Mouse (Mus musculus) limb, embryonic 13.5 days (tissue): Measurements from ENCODE around the gene Dpp10. TPM values are rescaled to one million over a fixed set of nuclear protein-coding genes. Genes with fewer than 3 reads are reported as not detected.
A peak's percentile ranks its signal among the peaks of the same experiment; 100 is the strongest.

ENCODE experiments used
- ATAC-seq: fragments of 200-750 bp; cut with Nextera tagmentation; 2 replicates; pipeline ENCODE4 v1.8.0; 2017; ENCODE audit warnings: low read depth, moderate number of reproducible peaks, moderate TSS enrichment; ENCODE audit not compliant: low FRiP score
- H3K27ac ChIP-seq: fragments of 300-500 bp; sonication (generic); 2 replicates; pipeline ENCODE4 v1.5.1; 2015; ENCODE audit warnings: inconsistent platforms, mild to moderate bottlenecking, moderate library complexity
- H3K27me3 ChIP-seq: fragments of 300-500 bp; sonication (generic); 2 replicates; pipeline ENCODE4 v1.6.1; 2015; ENCODE audit warnings: mild to moderate bottlenecking, inconsistent platforms
- H3K36me3 ChIP-seq: fragments of 300-500 bp; sonication (generic); 2 replicates; pipeline ENCODE4 v1.6.1; 2015; ENCODE audit warnings: inconsistent platforms, mild to moderate bottlenecking, moderate library complexity
- H3K4me1 ChIP-seq: fragments of 300-500 bp; sonication (generic); 2 replicates; pipeline ENCODE4 v1.6.1; 2015; ENCODE audit warnings: inconsistent platforms
- H3K4me2 ChIP-seq: fragments of 300-500 bp; sonication (generic); replicated peaks from 2 replicates; pipeline ENCODE4 v1.6.1; 2015; ENCODE audit warnings: inconsistent platforms, mild to moderate bottlenecking, moderate library complexity
- H3K4me3 ChIP-seq: fragments of 300-500 bp; sonication (generic); 2 replicates; pipeline ENCODE4 v1.5.1; 2015; ENCODE audit warnings: moderate library complexity, mild to moderate bottlenecking, inconsistent platforms
- H3K9ac ChIP-seq: fragments of 300-500 bp; sonication (generic); 2 replicates; pipeline ENCODE4 v1.6.1; 2015; ENCODE audit warnings: mild to moderate bottlenecking, inconsistent platforms
- H3K9me3 ChIP-seq: fragments of 300-500 bp; sonication (generic); 2 replicates; pipeline ENCODE4 v1.6.1; 2016; ENCODE audit warnings: inconsistent platforms
- WGBS: fragments of 180-500 bp; shearing (Covaris S2); methylation state at CpG from one replicate; pipeline ENCODE4 v1.1.7; 2015; 5-methylcytosine and 5-hydroxymethylcytosine counted together
- polyA plus RNA-seq: library from polyadenylated mRNA; unstranded; fragments of >200 nt; fragmentation: Nextera tagmentation; extraction: Ambion mirVana; gene quantifications from 2 replicates; pipeline ENCODE4 v1.2.1, GENCODE M21; 2015

Dpp10 gene
- polyA plus RNA-seq = 0.22 and 0.29 TPM in 2 replicates

DNA sequence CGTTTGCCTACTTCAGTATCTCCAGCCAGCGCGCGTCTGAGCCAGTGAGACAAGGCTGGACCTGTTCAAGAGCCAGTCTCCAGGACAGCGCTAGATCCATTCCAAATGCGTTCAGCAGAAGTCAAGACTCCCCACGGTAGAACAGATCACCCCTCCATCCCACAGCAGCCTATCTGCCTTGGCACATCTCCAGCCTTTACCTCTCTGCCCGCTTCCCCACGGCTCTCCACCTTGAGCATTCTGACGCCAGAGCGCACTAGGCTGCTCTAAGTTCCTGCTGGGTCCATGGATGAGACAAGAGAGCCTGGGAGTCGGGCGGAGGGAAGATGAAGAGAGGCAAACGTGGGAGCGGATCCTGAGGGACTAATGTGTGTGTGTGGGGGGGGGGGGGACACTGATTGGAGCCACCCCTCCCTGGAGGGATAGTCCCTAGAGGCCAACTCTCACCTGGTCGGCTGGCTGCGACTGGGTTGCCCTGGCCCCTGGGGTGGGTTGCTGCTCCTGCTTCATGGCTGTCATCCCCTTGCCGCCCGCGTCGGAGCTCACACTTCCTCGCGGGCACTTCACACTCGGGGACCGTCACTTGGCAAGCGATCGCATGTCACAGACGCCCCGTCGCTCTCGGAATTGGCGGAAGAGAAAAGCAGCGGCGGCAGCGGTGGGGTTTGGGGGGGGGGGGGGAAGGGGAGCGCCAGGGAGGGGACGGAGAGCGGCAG, at the start of gene Dpp10:
Dpp10 (minus strand) TSS at position 635 of the 716 bp plus-strand sequence.
- Histone ChIP-seq H3K9ac (peak within 1 kb of the TSS; percentile 56), H3K27ac (no peak within 1 kb of the TSS), H3K9me3 (no peaks in the 10 kb centered on the region), H3K36me3 (no peaks in the 10 kb centered on the region), H3K4me1 (peaks cover 10% of the 10 kb centered on the region), H3K4me3 (peak within 1 kb of the TSS; percentile 48), H3K4me2 (peak within 1 kb of the TSS; percentile 89), H3K27me3 (peaks cover 65% of the 10 kb centered on the region)
- ATAC-seq = 0 out of 2 replicates have a peak, but pooled peaks have one; percentile 22
- WGBS = 4% methylated on average over 17 of the region's 38 CpGs

DNA sequence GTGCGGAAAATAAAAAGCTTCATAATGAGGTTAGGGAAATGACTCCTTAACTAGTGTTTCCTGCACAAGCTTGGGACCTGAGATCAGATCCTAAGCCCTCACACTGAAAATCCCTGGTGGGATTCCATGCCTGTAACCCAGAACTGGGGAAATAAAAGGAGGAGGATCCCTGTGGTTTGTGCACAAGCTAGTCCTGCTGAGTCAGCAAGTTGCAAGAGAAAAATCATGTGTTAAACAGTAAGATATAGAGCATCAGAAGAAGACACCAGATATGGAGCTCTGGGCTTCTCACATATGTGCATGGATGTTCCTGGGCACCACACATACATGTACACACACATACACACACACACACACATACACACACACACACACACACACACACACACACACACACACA, 3.2 kb upstream of the Dpp10 start:
- H3K4me1 ChIP-seq = peaks cover 10% of the 10 kb centered on the region
- H3K9ac ChIP-seq = no peak overlapping the region
- H3K27me3 ChIP-seq = peaks cover 56% of the 10 kb centered on the region
- WGBS = 65% methylated on average over 1 of the region's 1 CpGs
- H3K9me3 ChIP-seq = no peaks in the 10 kb centered on the region
- H3K4me3 ChIP-seq = no peak overlapping the region
- no peaks in the 10 kb centered on the region for H3K36me3 ChIP-seq
- no peak overlapping the region for H3K4me2 ChIP-seq
- no peak for ATAC-seq
- no peak overlapping the region for H3K27ac ChIP-seq

GRCm38 (mm10) chr1:124045761-124046300, 472 bp upstream of the Dpp10 start:
- ATAC-seq = peak; percentile 70
- Histone ChIP-seq H3K9ac (peak overlapping the region; percentile 56), H3K4me2 (peak overlapping the region; percentile 89), H3K4me1 (peaks cover 10% of the 10 kb centered on the region), H3K4me3 (peak overlapping the region; percentile 48), H3K27me3 (peaks cover 65% of the 10 kb centered on the region), H3K27ac (no peak overlapping the region), H3K9me3 (no peaks in the 10 kb centered on the region), H3K36me3 (no peaks in the 10 kb centered on the region)
- under 1% methylated on average over 44 of the region's 44 CpGs for WGBS

DNA sequence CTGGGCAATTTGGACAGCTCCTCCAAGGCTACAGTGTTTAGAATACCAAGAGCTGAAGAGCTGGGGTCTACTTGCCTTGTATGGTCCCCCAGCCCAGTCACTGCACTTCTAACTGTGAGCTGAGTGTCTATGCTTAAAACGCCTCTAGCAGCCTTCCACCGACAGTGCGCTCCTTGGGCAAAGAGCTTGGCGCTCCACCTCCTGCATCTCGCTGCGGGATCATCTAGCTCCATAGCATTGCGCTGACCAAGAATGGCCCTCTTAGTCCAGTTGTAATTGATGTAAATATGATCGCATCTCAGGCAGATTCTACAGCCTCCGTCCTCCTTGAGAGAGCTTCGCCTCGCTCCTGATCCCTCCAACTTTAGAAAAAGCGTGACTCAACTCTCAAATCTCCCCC, 1.2 kb downstream of the Dpp10 start:
- ATAC-seq = no peak
- 20% methylated on average over 12 of the region's 12 CpGs for WGBS
- H3K9ac ChIP-seq = no peak overlapping the region
- no peaks in the 10 kb centered on the region for H3K36me3 ChIP-seq
- H3K27ac ChIP-seq = no peak overlapping the region
- peaks cover 56% of the 10 kb centered on the region for H3K27me3 ChIP-seq
- H3K4me3 ChIP-seq = no peak overlapping the region
- H3K4me2 ChIP-seq = no peak overlapping the region
- no peaks in the 10 kb centered on the region for H3K9me3 ChIP-seq
- H3K4me1 ChIP-seq = peaks cover 10% of the 10 kb centered on the region

GRCm38 (mm10) chr1:124043421-124043820, 1.9 kb downstream of the Dpp10 start:
- Histone ChIP-seq H3K27me3 (peaks cover 53% of the 10 kb centered on the region), H3K4me3 (no peak overlapping the region), H3K36me3 (no peaks in the 10 kb centered on the region), H3K27ac (no peak overlapping the region), H3K4me1 (peaks cover 10% of the 10 kb centered on the region), H3K9me3 (no peaks in the 10 kb centered on the region), H3K9ac (no peak overlapping the region), H3K4me2 (no peak overlapping the region)
- no peak for ATAC-seq
- 57% methylated on average over 6 of the region's 6 CpGs for WGBS

DNA sequence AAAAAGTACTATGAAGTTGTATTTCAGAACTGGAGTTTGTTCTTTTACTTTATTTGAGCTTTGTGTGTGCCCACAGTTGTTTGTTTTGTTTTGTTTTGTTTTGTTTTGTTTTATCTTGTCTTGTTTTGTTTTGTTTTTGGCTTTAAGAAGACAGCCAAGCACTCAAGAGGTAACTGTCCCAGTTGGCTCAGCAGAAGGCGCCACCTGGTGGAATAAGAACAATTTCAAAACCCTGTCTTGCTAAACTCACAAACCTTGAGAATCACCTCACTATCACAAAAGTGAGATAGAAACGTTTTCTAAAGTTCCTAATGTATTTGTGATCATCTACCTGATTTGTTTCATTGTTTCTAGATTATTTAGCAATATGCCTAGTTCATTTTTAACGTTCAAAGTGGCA, 3.8 kb downstream of the Dpp10 start:
- no peak overlapping the region for H3K9ac ChIP-seq
- no peak for ATAC-seq
- WGBS = 7% methylated on average over 3 of the region's 3 CpGs
- peaks cover 41% of the 10 kb centered on the region for H3K27me3 ChIP-seq
- no peak overlapping the region for H3K27ac ChIP-seq
- H3K9me3 ChIP-seq = no peaks in the 10 kb centered on the region
- no peak overlapping the region for H3K4me2 ChIP-seq
- H3K4me1 ChIP-seq = peaks cover 10% of the 10 kb centered on the region
- no peaks in the 10 kb centered on the region for H3K36me3 ChIP-seq
- no peak overlapping the region for H3K4me3 ChIP-seq

GRCm38 (mm10) chr1:124035306-124035990, 9.9 kb downstream of the Dpp10 start:
- 68% methylated on average over 4 of the region's 4 CpGs for WGBS
- Histone ChIP-seq H3K4me3 (no peak overlapping the region), H3K27ac (no peak overlapping the region), H3K27me3 (no peaks in the 10 kb centered on the region), H3K36me3 (no peaks in the 10 kb centered on the region), H3K4me1 (no peaks in the 10 kb centered on the region), H3K4me2 (no peak overlapping the region), H3K9me3 (no peaks in the 10 kb centered on the region), H3K9ac (no peak overlapping the region)
- ATAC-seq = no peak

GRCm38 (mm10) chr1:124032677-124033076, 12.7 kb downstream of the Dpp10 start:
- H3K4me1 ChIP-seq = no peaks in the 10 kb centered on the region
- H3K9ac ChIP-seq = no peak overlapping the region
- no peaks in the 10 kb centered on the region for H3K36me3 ChIP-seq
- H3K9me3 ChIP-seq = no peaks in the 10 kb centered on the region
- WGBS = 54% methylated on average over 6 of the region's 6 CpGs
- ATAC-seq = no peak
- no peak overlapping the region for H3K4me3 ChIP-seq
- H3K4me2 ChIP-seq = no peak overlapping the region
- no peak overlapping the region for H3K27ac ChIP-seq
- H3K27me3 ChIP-seq = no peaks in the 10 kb centered on the region

DNA sequence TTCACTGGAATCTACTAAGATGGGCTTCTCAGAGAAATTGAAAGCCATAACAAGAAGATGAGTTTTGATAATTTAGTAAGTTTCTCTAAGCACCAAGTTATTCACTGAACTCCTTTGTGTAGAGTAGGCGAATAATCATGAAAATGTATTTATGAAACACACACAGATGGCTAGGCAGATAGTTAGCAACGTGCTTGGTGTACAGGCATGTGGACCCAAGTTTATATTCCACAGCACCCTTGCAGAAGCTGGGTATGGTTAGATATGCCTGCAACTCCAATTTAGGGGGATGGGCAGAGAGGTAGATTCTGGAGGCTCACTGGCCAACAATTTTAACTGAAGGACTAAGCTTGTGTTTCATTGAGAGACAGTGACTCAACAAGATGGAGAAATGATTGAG, 13.4 kb downstream of the Dpp10 start:
- no peak overlapping the region for H3K9ac ChIP-seq
- H3K4me3 ChIP-seq = no peak overlapping the region
- no peak for ATAC-seq

DNA sequence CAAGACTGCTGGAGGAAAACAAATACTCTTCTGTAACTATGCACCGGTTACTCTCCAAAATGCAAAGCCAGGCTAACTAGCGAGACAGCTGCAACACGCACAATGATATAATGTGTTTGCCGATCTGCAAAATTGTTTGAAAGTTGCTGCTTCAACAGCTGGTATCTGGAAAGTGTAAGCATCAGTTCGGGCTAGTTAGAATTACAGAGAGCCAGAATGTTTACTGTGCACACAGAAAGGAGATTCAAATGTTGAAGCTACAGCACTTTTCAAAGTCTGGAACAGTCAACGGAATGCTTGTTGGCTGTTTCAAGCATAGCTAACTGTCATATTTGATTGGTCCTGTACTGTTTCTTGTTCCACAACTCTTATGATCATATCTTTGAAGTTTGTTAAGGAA, 42.6 kb downstream of the Dpp10 start:
- H3K4me2 ChIP-seq = no peak overlapping the region
- WGBS = 72% methylated on average over 6 of the region's 6 CpGs

More for the DNA sequence above, 13.4 kb downstream of the Dpp10 start:
- Histone ChIP-seq H3K27me3 (no peaks in the 10 kb centered on the region), H3K4me1 (no peaks in the 10 kb centered on the region), H3K9me3 (no peaks in the 10 kb centered on the region), H3K27ac (no peak overlapping the region), H3K36me3 (no peaks in the 10 kb centered on the region), H3K4me2 (no peak overlapping the region)
- 80% methylated on average over 2 of the region's 2 CpGs for WGBS

GRCm38 (mm10) chr1:123995780-123996179, 49.6 kb downstream of the Dpp10 start:
- H3K4me3 ChIP-seq = no peak overlapping the region
- no peaks in the 10 kb centered on the region for H3K36me3 ChIP-seq
- no peaks in the 10 kb centered on the region for H3K27me3 ChIP-seq
- no peak overlapping the region for H3K9ac ChIP-seq
- 84% methylated on average over 3 of the region's 3 CpGs for WGBS
- no peaks in the 10 kb centered on the region for H3K9me3 ChIP-seq
- no peak for ATAC-seq
- H3K27ac ChIP-seq = no peak overlapping the region
- no peak overlapping the region for H3K4me2 ChIP-seq
- no peaks in the 10 kb centered on the region for H3K4me1 ChIP-seq

More for the DNA sequence above, 42.6 kb downstream of the Dpp10 start:
- no peaks in the 10 kb centered on the region for H3K36me3 ChIP-seq
- H3K9ac ChIP-seq = no peak overlapping the region
- H3K27me3 ChIP-seq = no peaks in the 10 kb centered on the region
- no peaks in the 10 kb centered on the region for H3K4me1 ChIP-seq
- H3K9me3 ChIP-seq = no peaks in the 10 kb centered on the region
- no peak overlapping the region for H3K27ac ChIP-seq
- ATAC-seq = 0 out of 2 replicates have a peak, but pooled peaks have one; percentile 28
- H3K4me3 ChIP-seq = no peak overlapping the region

DNA sequence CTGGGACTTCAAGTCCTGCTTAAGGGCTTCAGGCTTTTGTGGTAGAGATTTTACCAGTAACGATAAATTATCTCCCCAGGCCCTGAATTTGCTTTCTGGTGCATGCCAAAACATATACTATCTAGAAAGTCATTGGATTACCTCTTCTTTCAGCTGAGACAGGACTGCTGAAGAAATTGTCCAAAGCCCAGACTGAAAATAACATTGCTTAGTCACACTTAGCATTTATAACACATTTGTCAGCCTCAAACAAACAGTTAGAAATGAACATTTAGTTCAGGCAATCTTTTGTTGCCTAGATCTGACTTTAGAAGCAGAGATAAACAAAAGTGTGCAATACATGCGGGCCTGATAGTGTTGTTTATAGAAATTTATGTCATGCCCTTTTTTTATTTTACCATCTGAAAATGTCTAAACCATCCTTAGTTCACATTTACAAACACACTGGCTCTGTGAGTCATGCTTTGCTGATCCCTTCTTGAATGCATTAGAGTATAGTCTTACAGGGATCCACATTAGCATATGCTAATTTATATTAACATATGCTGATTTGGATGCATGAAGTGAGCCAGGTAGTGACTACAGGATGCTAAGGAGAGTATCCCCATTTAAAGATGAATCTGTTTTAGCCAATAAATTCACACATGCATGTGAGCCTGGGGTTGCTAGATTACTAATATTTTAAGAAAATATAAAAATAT, 59.9 kb downstream of the Dpp10 start:
- Histone ChIP-seq H3K36me3 (no peaks in the 10 kb centered on the region), H3K9me3 (no peaks in the 10 kb centered on the region), H3K9ac (no peak overlapping the region), H3K4me2 (no peak overlapping the region), H3K4me3 (no peak overlapping the region), H3K4me1 (no peaks in the 10 kb centered on the region), H3K27me3 (no peaks in the 10 kb centered on the region), H3K27ac (no peak overlapping the region)
- no peak for ATAC-seq
- 81% methylated on average over 2 of the region's 2 CpGs for WGBS
